Mouse (Mus musculus) lung, embryonic 16.5 days (tissue): Measurements from ENCODE around the gene 5730522E02Rik. TPM values are rescaled to one million over a fixed set of nuclear protein-coding genes. Genes with fewer than 3 reads are reported as not detected.

Experiments used
- ATAC-seq: fragments of 200-750 bp; cut with Nextera tagmentation; 2 replicates; pipeline ENCODE4 v1.8.0; 2017; ENCODE audit warnings: low read depth, mild to moderate bottlenecking, moderate library complexity
- H3K27ac ChIP-seq: fragments of 300-500 bp; sonication (generic); 2 replicates; pipeline ENCODE4 v1.5.1; 2014; ENCODE audit warnings: mild to moderate bottlenecking, control low read depth, low read length
- H3K27me3 ChIP-seq: fragments of 300-500 bp; sonication (generic); 2 replicates; pipeline ENCODE4 v1.6.1; 2014; ENCODE audit warnings: low read depth, low read length, mixed read lengths; ENCODE audit not compliant: control insufficient read depth, insufficient read depth
- H3K36me3 ChIP-seq: fragments of 300-500 bp; sonication (generic); 2 replicates; pipeline ENCODE4 v1.6.1; 2014; ENCODE audit warnings: low read length; ENCODE audit not compliant: control insufficient read depth, insufficient read depth
- H3K4me1 ChIP-seq: fragments of 300-500 bp; sonication (generic); replicated peaks from 2 replicates; pipeline ENCODE4 v1.6.1; 2014; ENCODE audit warnings: low read length, mixed read lengths; ENCODE audit not compliant: control insufficient read depth, insufficient read depth
- H3K4me2 ChIP-seq: fragments of 300-500 bp; sonication (generic); 2 replicates; pipeline ENCODE4 v1.6.1; 2014; ENCODE audit warnings: low read depth, low read length, control low read depth
- H3K4me3 ChIP-seq: fragments of 300-500 bp; sonication (generic); 2 replicates; pipeline ENCODE4 v1.5.1; 2014; ENCODE audit warnings: mild to moderate bottlenecking, low read length, control low read depth
- H3K9ac ChIP-seq: fragments of 300-500 bp; sonication (generic); 2 replicates; pipeline ENCODE4 v1.6.1; 2014; ENCODE audit warnings: low read length, control low read depth
- H3K9me3 ChIP-seq: fragments of 300-500 bp; sonication (generic); 2 replicates; pipeline ENCODE4 v1.6.1; 2016; ENCODE audit warnings: low read length; ENCODE audit not compliant: control insufficient read depth
- WGBS: fragments of 180-500 bp; shearing (Covaris S2); extraction: QIAGEN DNeasy Blood & Tissue Kit; methylation state at CpG from one replicate; pipeline ENCODE4 v1.1.7; 2014; 5-methylcytosine and 5-hydroxymethylcytosine counted together
- polyA plus RNA-seq: library from polyadenylated mRNA; unstranded; fragments of >200 nt; fragmentation: Nextera tagmentation; extraction: Ambion mirVana; gene quantifications from 2 replicates; pipeline ENCODE4 v1.2.1, GENCODE M21; 2015

5730522E02Rik gene
- polyA plus RNA-seq, 1 experiment from 2014 or later, result 1.6 TPM

DNA sequence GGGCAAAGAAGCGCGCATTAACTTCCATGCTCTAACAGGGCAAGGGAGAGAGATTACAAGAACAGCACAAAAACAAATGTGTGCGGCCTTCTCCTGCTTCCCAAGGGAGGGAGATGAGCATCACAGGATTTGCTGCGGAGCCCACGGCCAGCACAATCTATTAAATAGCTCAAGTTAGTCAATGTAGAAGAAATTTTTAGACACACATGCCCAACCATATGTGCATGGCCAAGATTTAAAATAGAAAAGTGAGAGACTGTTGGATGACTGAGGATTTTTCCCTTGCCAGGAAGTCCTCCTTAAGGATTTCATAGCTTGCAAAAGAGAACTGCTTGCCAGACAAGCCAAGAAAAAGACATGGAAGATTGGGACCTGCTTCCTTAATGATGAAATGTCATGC lies 473.3 kb downstream of the 5730522E02Rik start:
- H3K27ac ChIP-seq, result no peak overlapping the region
- no peak for ATAC-seq
- H3K9me3 ChIP-seq, result no peaks in the 10 kb centered on the region
- H3K4me1 ChIP-seq, result no peaks in the 10 kb centered on the region
- H3K36me3 ChIP-seq, result no peaks in the 10 kb centered on the region
- H3K27me3 ChIP-seq, result no peaks in the 10 kb centered on the region
- 84% methylated on average over 5 of the region's 5 CpGs for WGBS
- no peak overlapping the region for H3K9ac ChIP-seq
- H3K4me2 ChIP-seq, result no peak overlapping the region
- H3K4me3 ChIP-seq, result no peak overlapping the region

DNA sequence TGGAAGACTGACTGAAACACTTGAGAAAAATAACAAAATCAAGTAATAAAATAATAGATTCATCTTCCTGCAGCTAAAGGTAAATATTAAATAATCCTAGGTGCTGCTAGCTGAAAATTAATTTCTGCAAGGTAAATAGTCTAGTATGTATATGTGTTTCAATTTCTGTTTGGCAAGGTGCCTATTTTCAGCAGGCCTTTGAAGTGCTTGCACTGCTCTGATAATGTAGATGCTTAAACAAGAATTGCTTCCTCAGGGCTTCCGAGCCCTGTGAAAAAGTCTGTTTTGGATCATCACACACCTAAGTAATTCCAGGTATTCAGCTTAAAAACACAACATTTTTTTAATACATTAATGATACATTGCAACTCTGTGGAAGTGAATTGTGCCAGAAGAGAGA lies 481.1 kb downstream of the 5730522E02Rik start:
- Histone ChIP-seq H3K9ac (no peak overlapping the region), H3K4me1 (no peaks in the 10 kb centered on the region), H3K9me3 (no peaks in the 10 kb centered on the region), H3K36me3 (no peaks in the 10 kb centered on the region), H3K27ac (no peak overlapping the region), H3K4me2 (no peak overlapping the region), H3K4me3 (no peak overlapping the region), H3K27me3 (no peaks in the 10 kb centered on the region)
- ATAC-seq, result no peak
- WGBS, result 26% methylated on average over 1 of the region's 1 CpGs

DNA sequence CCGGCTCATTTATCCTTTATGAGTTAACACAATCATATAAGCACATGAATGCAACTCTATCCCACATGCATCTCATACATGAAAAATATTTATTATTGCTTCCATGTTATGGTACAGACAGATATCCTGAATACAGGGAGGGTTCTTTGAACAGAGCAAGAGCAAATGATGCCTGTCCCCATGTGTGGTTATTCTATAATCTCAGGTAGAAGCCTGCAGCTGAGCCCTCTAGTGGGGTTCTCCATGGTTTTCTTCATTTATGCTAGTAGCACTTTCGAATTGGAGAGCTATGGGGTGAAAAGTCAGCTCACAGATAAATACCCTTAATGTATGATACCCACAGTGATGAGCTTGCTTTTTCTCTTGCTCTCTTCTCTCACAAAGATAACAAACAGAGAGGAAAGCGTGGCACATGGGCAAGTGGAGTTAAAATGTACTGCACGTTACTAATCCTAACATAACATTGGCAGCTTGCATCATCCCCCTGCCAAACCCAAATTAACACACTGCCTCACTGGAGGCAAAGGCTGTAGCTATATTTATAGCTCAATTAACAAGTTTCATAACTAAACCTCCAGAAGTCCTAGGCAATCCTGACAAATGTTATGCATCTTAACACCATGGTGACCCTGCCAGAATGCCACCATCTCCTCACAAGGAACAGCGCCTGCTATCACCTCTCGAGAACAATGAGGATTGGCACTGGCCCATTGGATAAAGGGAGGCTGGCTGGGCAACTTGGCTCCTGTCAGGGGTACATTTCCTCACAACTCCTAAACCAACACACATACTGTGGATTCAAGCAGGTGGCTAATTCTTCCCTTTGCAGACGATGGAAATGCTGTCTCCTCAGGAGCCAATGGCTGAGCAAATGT lies 494.9 kb downstream of the 5730522E02Rik start:
- 73% methylated on average over 7 of the region's 7 CpGs for WGBS
- Histone ChIP-seq H3K9me3 (no peaks in the 10 kb centered on the region), H3K4me1 (no peaks in the 10 kb centered on the region), H3K27ac (no peak overlapping the region), H3K9ac (no peak overlapping the region), H3K27me3 (no peaks in the 10 kb centered on the region), H3K36me3 (no peaks in the 10 kb centered on the region), H3K4me2 (no peak overlapping the region), H3K4me3 (no peak overlapping the region)
- no peak for ATAC-seq

DNA sequence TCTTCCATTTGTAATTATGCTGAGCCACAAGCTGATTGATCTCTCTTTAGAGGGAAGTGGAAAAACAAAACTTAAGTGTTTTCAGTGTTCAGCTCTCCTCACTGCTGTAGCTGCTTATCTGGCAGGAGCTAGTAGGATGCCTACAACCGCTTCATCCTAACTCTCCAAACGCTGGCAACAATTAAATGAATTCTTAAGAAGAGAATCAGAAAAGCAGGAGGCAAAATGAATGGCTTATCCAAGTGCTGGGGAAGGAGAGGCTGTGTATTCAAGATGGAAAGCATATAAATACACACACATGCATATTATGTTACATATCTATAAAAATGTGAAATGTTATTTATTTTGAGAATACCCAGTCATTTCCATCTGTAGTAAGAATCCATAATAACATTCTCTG lies 500.0 kb downstream of the 5730522E02Rik start:
- Histone ChIP-seq H3K4me3 (no peak overlapping the region), H3K9me3 (no peaks in the 10 kb centered on the region), H3K27ac (no peak overlapping the region), H3K27me3 (no peaks in the 10 kb centered on the region), H3K4me2 (no peak overlapping the region), H3K4me1 (no peaks in the 10 kb centered on the region), H3K36me3 (no peaks in the 10 kb centered on the region), H3K9ac (no peak overlapping the region)
- ATAC-seq, result no peak
- WGBS, result 52% methylated on average over 2 of the region's 2 CpGs

DNA sequence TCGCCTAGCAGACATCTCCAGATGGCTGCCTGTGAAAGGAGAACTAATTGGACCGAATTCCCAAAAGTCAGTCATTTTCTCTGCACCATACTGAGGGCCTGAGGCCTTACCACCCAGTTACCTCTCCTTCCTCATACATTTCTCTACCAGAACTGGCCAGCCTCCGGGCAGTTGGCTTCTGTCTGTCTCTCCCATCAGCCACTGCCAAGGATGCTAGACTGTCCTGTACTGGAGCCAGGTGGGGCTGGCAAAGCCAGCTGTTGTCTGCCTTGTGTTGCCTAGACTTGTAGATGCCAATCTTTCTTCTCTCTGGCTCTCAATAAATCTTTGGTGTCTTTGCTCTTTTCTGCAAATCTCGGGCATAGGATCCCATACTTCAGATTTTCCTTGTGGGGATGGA lies 500.7 kb downstream of the 5730522E02Rik start:
- Histone ChIP-seq H3K4me1 (no peaks in the 10 kb centered on the region), H3K4me2 (no peak overlapping the region), H3K4me3 (no peak overlapping the region), H3K27ac (no peak overlapping the region), H3K27me3 (no peaks in the 10 kb centered on the region), H3K9ac (no peak overlapping the region), H3K36me3 (no peaks in the 10 kb centered on the region), H3K9me3 (no peaks in the 10 kb centered on the region)
- no peak for ATAC-seq
- 72% methylated on average over 4 of the region's 4 CpGs for WGBS

DNA sequence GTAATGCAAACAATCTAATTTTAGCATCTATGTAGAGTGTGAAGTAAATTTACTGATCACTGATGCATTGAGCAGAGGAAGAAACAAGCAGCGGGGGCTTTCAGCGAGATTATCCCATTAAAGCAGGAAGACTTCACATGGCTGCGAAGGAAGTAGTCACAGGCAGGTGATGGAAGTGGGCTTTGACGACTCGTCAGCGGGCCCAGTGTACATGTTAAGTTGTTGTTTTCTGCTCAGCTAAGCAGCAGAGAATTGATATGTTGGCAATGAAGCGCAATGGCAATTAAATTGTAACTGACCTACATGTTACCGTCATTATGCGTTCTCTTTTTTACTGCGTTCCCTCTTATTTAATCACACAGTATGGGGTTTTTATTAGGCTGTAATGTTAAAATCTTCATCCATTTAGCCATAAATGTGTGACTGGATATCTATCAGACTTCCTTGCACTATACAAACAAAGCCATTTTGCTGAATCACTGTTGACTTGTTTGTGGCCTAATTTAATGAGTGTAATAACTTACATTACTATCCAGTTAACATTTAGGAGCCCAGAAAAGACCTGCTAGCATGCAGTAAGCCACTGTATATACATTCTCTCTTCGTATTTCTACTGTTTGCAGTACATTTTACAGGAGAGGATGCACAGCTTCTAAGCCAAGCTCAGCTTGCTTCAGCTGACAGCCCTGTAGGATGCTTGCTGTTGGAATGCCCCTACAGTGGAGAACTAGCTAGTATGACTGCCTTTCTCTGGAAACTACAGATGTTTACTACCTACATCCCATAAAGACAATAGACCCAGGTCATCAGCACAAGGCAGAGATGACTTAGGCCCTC lies 506.0 kb downstream of the 5730522E02Rik start:
- ATAC-seq, result no peak
- H3K4me1 ChIP-seq, result no peaks in the 10 kb centered on the region
- H3K9me3 ChIP-seq, result no peaks in the 10 kb centered on the region
- no peak overlapping the region for H3K4me3 ChIP-seq
- no peaks in the 10 kb centered on the region for H3K27me3 ChIP-seq
- no peaks in the 10 kb centered on the region for H3K36me3 ChIP-seq
- 75% methylated on average over 11 of the region's 11 CpGs for WGBS
- H3K9ac ChIP-seq, result no peak overlapping the region
- no peak overlapping the region for H3K27ac ChIP-seq
- H3K4me2 ChIP-seq, result no peak overlapping the region

DNA sequence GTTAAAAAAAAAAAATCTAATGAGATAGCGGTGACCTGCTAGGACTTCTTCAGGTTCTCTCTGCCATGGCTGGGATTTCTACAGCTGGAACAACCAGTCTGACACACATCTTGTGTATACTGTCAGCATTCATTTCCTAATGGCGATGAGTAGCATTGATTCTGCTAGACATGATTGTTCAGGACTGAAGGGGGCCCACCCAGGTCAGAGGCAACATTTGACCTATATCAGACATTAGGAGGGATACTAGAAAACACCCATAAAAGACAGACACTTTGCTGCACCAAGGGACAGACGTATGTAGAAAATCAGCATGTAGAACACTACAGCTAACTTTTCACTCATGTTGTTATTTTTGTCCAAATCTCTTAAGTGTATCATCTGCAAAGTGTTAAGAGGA lies 507.8 kb downstream of the 5730522E02Rik start:
- Histone ChIP-seq H3K9me3 (no peaks in the 10 kb centered on the region), H3K27me3 (no peaks in the 10 kb centered on the region), H3K4me1 (no peaks in the 10 kb centered on the region), H3K4me3 (no peak overlapping the region), H3K27ac (no peak overlapping the region), H3K4me2 (no peak overlapping the region), H3K9ac (no peak overlapping the region), H3K36me3 (no peaks in the 10 kb centered on the region)
- WGBS, result 84% methylated on average over 3 of the region's 3 CpGs
- no peak for ATAC-seq

DNA sequence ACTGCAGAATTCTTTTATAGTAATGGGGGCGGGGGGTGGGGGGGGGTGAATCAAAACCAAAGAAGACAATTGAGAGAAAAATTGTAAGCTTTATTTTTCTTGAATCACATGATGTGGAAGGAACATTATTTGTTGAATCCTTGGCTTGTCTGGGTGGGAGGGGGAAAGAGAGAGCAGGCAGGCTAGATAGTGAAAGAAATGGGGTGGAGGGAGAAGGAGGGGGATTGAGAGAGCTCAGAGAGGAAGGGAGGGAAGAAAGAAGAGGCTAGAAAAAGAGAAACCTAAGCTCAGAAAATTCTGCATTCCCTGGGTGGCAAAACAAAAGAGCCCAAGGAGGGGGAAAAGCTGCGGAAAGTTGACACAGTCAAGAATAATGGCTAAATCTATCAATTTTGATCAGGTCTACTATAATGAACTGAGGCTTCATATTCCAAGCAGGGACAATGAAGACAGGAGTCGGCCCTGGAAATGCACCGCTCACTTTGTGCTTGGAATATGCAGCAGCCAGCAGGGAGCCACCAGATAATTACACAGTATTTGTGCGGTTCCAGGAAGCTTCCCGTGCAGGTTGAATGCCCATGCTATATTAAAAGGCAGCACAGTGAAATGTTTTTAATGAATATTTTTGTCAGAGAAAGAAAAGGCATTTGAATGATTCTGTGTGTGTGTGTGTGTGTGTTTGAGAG lies 512.9 kb downstream of the 5730522E02Rik start:
- no peak for ATAC-seq
- Histone ChIP-seq H3K9me3 (no peaks in the 10 kb centered on the region), H3K36me3 (no peaks in the 10 kb centered on the region), H3K27ac (no peak overlapping the region), H3K4me1 (no peaks in the 10 kb centered on the region), H3K27me3 (no peaks in the 10 kb centered on the region), H3K9ac (no peak overlapping the region), H3K4me2 (no peak overlapping the region), H3K4me3 (no peak overlapping the region)
- WGBS, result 49% methylated on average over 6 of the region's 6 CpGs

DNA sequence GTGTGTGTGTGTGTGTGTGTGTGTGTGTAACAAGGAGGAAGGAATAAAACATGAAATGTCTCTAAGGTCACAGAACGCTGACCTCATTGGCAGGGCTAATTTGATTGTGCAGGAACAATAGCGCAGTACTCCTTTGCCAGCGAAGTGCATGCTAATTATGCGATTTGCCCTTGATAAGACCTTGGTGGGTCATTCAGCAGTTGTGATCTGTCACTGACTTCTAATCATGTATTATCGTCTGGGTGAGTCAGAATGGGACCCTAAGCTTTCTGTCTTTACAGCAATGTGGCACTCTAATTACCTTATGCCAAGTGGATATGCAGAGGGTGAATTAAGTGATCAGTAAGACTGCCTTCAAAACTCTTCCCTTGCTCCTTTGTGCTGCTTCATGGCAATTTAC lies 514.4 kb downstream of the 5730522E02Rik start:
- 87% methylated on average over 5 of the region's 5 CpGs for WGBS
- Histone ChIP-seq H3K4me2 (no peak overlapping the region), H3K9ac (no peak overlapping the region), H3K27ac (no peak overlapping the region), H3K4me3 (no peak overlapping the region), H3K27me3 (no peaks in the 10 kb centered on the region), H3K36me3 (no peaks in the 10 kb centered on the region), H3K4me1 (no peaks in the 10 kb centered on the region), H3K9me3 (no peaks in the 10 kb centered on the region)
- no peak for ATAC-seq
